Mouse (Mus musculus): ENCODE results near the gene Suclg2. TPM values are rescaled to one million over a fixed set of nuclear protein-coding genes. Genes with fewer than 3 reads are reported as not detected.
A peak's percentile ranks its signal among the peaks of the same experiment; 100 is the strongest.

Suclg2 gene
- total and polyA plus RNA-seq, 3 experiments = 47.8 to 179 (median 151) TPM

DNA sequence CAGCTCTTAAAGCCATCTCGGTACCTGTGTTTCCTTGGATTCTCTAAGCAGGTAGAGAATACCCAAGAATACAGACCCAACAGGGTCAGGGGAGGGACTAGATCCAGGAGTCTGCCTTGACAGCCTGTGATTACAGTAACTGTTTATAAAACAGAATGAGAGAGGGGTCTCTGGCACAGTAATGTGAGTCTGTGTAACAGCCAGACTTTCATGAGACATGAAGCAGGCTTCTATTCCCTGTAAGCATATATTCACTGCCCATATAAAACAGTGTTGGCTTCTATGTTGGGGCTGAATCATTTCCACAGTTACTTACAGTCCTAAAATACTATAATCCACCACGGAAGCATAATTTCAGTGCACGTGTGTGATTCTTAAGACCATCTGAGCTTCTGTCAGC is 19.3 kb downstream of the Suclg2 start:
- TF ChIP-seq EP300 (IDR thresholded peaks at IDR 0.05; ENCODE audit: insufficient read depth, low read depth, low read length) (no peak), POLR2A (IDR thresholded peaks at IDR 0.05; ENCODE audit: insufficient read depth, low read depth, low read length) (no peak), CTCF (IDR thresholded peaks at IDR 0.05) (no peak)
- WGBS = 78% methylated on average over 3 of the region's 3 CpGs
- peaks cover 1% of the 10 kb centered on the region; the same call in 1 of the 2 replicates for H3K79me2 ChIP-seq (replicated peaks; ENCODE audit: control insufficient read depth, insufficient read depth, low read length)
- no peak overlapping the region for H3K9ac ChIP-seq (ENCODE audit: low read depth, low read length)
- peaks cover 6% of the 10 kb centered on the region for H3K4me1 ChIP-seq (ENCODE audit: control insufficient read depth, insufficient read depth, low read length)
- H3K27me3 ChIP-seq (ENCODE audit: control insufficient read depth, insufficient read depth, low read length) = no peaks in the 10 kb centered on the region
- DNase-seq = no peak
- H3K27ac ChIP-seq = no peak overlapping the region
- H3K36me3 ChIP-seq (ENCODE audit: control insufficient read depth, insufficient read depth, low read length) = no peaks in the 10 kb centered on the region; the same call in 1 of the 2 replicates
- no peak overlapping the region for H3K4me3 ChIP-seq
- intact Hi-C loops (cut with DNase I) = no loop called here

DNA sequence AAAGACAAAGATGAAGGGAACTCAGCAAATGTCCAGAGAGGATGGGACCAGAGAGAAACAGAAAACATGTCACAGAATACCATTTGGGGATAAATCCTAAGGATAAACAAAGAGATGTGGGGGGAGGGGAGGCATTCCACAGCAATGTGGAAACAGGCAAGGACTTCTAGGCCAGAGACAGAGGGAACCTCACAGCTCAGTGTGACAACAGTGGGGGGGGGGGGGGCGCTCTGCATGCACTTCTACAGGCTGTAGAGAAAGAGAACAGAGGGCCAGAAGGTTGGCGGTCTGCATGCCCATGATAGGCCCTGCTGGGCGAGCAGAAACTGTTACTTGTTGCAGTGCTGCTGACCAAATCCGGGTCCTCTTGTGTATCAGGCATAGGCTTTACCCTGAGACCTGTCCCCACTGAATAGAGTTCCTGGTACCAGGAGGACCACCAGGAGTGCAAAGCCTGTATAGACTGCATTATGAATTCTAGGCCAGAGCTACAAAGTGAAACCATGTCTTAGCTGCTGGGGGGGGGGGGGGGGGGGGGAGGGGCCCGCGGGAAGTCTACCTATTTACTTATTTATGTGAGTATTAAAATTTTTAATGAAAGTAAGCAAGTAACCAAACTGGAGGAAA is 20.0 kb downstream of the Suclg2 start:
- H3K27ac ChIP-seq = no peak overlapping the region
- H3K79me2 ChIP-seq (replicated peaks; ENCODE audit: control insufficient read depth, insufficient read depth, low read length) = peaks cover 3% of the 10 kb centered on the region; the same call in 1 of the 2 replicates
- no peak overlapping the region for H3K9ac ChIP-seq (ENCODE audit: low read depth, low read length)
- TF ChIP-seq POLR2A (IDR thresholded peaks at IDR 0.05; ENCODE audit: insufficient read depth, low read depth, low read length) (no peak), CTCF (IDR thresholded peaks at IDR 0.05) (no peak), EP300 (IDR thresholded peaks at IDR 0.05; ENCODE audit: insufficient read depth, low read depth, low read length) (no peak)
- H3K36me3 ChIP-seq (ENCODE audit: control insufficient read depth, insufficient read depth, low read length) = no peaks in the 10 kb centered on the region; the same call in 1 of the 2 replicates
- peaks cover 6% of the 10 kb centered on the region for H3K4me1 ChIP-seq (ENCODE audit: control insufficient read depth, insufficient read depth, low read length)
- H3K4me3 ChIP-seq = no peak overlapping the region
- no peak for DNase-seq
- WGBS = 61% methylated on average over 6 of the region's 6 CpGs
- H3K27me3 ChIP-seq (ENCODE audit: control insufficient read depth, insufficient read depth, low read length) = no peaks in the 10 kb centered on the region
- intact Hi-C loops (cut with DNase I) = no loop called here

DNA sequence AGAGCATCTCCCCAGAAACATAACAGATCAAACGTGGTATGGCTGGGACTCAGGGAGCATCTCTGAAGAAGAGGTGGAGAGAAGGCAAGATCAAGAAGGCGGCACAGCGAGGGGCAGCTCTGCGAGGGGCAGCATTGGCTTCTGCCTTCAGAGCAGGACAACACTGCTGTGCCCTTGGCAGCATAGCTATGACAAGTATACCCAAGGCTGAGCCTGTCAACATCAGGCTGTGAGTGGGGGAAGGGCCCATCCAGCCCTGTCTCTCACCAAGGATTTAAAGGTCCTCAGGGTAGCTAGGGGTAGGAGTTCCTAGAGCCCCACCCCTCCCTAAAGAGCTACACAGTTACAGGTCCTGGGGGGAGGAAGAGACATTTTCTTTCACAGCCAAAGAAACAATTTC is 23.7 kb downstream of the Suclg2 start:
- no peak overlapping the region for H3K27ac ChIP-seq
- H3K4me1 ChIP-seq (ENCODE audit: control insufficient read depth, insufficient read depth, low read length) = no peaks in the 10 kb centered on the region
- DNase-seq = peak in 1 of 2 experiments; percentile 14
- intact Hi-C loops (cut with DNase I) = no loop called here
- no peaks in the 10 kb centered on the region for H3K27me3 ChIP-seq (ENCODE audit: control insufficient read depth, insufficient read depth, low read length)
- peaks cover 4% of the 10 kb centered on the region; the same call in 1 of the 2 replicates for H3K79me2 ChIP-seq (replicated peaks; ENCODE audit: control insufficient read depth, insufficient read depth, low read length)
- no peaks in the 10 kb centered on the region; the same call in 1 of the 2 replicates for H3K36me3 ChIP-seq (ENCODE audit: control insufficient read depth, insufficient read depth, low read length)
- no peak overlapping the region for H3K9ac ChIP-seq (ENCODE audit: low read depth, low read length)
- WGBS = 90% methylated on average over 4 of the region's 4 CpGs
- H3K4me3 ChIP-seq = no peak overlapping the region
- TF ChIP-seq POLR2A (IDR thresholded peaks at IDR 0.05; ENCODE audit: insufficient read depth, low read depth, low read length) = no peak
- no peak for TF ChIP-seq CTCF (IDR thresholded peaks at IDR 0.05)
- TF ChIP-seq EP300 (IDR thresholded peaks at IDR 0.05; ENCODE audit: insufficient read depth, low read depth, low read length) = no peak

DNA sequence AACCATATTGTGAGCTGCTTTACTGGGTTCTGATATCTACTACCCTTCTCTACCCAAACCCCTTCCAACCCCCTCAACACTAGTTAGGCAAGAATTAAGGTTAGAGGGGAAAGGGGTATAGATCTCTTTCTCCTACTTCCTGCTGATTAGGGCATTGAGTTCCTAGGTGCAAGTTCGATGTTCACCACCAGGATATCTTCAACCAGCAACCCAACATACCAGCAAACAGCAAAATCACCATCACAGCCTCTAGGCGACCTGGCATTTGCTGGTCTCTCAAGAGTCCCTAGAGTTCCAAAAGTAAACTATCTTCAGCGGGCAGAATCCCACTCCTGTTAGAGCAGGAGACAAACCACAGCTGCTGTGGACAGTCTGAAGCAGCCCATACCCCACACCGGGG is 33.4 kb downstream of the Suclg2 start:
- no peaks in the 10 kb centered on the region; the same call in 1 of the 2 replicates for H3K79me2 ChIP-seq (replicated peaks; ENCODE audit: control insufficient read depth, insufficient read depth, low read length)
- no peak for DNase-seq
- TF ChIP-seq EP300 (IDR thresholded peaks at IDR 0.05; ENCODE audit: insufficient read depth, low read depth, low read length) (no peak), CTCF (IDR thresholded peaks at IDR 0.05) (no peak), POLR2A (IDR thresholded peaks at IDR 0.05; ENCODE audit: insufficient read depth, low read depth, low read length) (no peak)
- no peaks in the 10 kb centered on the region for H3K27me3 ChIP-seq (ENCODE audit: control insufficient read depth, insufficient read depth, low read length)
- peaks cover 5% of the 10 kb centered on the region; the same call in 1 of the 2 replicates for H3K4me1 ChIP-seq (ENCODE audit: control insufficient read depth, insufficient read depth, low read length)
- no peak overlapping the region for H3K27ac ChIP-seq
- 72% methylated on average over 4 of the region's 4 CpGs for WGBS
- no peak overlapping the region for H3K9ac ChIP-seq (ENCODE audit: low read depth, low read length)
- H3K4me3 ChIP-seq = no peak overlapping the region
- no peaks in the 10 kb centered on the region for H3K36me3 ChIP-seq (ENCODE audit: control insufficient read depth, insufficient read depth, low read length)
- intact Hi-C loops (cut with DNase I) = no loop called here

DNA sequence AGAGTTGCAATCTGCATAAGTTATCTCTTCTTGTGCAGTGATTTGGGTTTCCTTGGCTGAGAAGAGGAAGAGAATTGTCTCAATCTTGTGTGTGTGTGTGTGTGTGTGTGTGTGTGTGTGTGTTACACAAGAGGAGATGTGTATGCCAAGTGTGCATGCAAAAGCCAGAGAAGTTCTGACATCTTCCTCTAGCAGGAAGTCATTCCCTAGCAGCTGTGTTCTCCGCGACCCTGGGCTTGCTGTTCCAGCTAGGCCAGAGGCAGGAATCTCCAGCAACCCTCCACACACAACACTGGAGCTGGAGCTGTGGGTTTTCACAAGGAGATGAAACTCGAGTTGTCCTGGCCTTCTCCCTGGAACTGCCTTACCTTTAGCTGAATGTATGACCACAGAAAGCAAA is 38.9 kb downstream of the Suclg2 start:
- intact Hi-C loops (cut with DNase I) = no loop called here
- TF ChIP-seq EP300 (IDR thresholded peaks at IDR 0.05; ENCODE audit: insufficient read depth, low read depth, low read length) (no peak), POLR2A (IDR thresholded peaks at IDR 0.05; ENCODE audit: insufficient read depth, low read depth, low read length) (no peak), CTCF (IDR thresholded peaks at IDR 0.05) (no peak)
- no peaks in the 10 kb centered on the region for H3K79me2 ChIP-seq (replicated peaks; ENCODE audit: control insufficient read depth, insufficient read depth, low read length)
- no peak for DNase-seq
- no peak overlapping the region for H3K27ac ChIP-seq
- H3K4me3 ChIP-seq = no peak overlapping the region
- no peak overlapping the region for H3K9ac ChIP-seq (ENCODE audit: low read depth, low read length)
- 35% methylated on average over 3 of the region's 3 CpGs for WGBS
- H3K27me3 ChIP-seq (ENCODE audit: control insufficient read depth, insufficient read depth, low read length) = no peaks in the 10 kb centered on the region
- no peaks in the 10 kb centered on the region for H3K36me3 ChIP-seq (ENCODE audit: control insufficient read depth, insufficient read depth, low read length)
- peaks cover 8% of the 10 kb centered on the region for H3K4me1 ChIP-seq (ENCODE audit: control insufficient read depth, insufficient read depth, low read length)

DNA sequence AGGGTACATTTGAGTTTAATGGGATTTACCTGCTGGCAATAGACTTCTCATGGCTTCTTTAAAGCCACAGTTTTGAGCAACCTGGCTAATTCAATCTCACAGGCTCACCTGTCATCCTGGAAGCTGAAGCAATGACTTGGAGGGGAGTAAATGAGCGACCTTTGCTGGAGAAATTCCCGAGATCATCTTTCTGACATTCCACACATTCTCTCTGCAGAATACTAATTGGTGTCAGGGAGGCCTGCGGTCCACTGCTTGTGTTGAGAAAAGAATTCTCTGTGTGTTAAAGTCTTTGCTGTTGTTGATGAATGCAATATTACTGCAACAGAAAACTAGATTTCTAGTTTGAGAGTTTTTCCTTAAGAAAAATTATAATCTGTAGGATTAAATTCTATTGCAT is 39.3 kb downstream of the Suclg2 start:
- H3K27ac ChIP-seq = no peak overlapping the region
- no peak overlapping the region for H3K9ac ChIP-seq (ENCODE audit: low read depth, low read length)
- H3K79me2 ChIP-seq (replicated peaks; ENCODE audit: control insufficient read depth, insufficient read depth, low read length) = no peaks in the 10 kb centered on the region
- no peak overlapping the region for H3K4me3 ChIP-seq
- H3K36me3 ChIP-seq (ENCODE audit: control insufficient read depth, insufficient read depth, low read length) = no peaks in the 10 kb centered on the region
- intact Hi-C loops (cut with DNase I) = no loop called here
- H3K27me3 ChIP-seq (ENCODE audit: control insufficient read depth, insufficient read depth, low read length) = no peaks in the 10 kb centered on the region
- DNase-seq = no peak
- WGBS = 76% methylated on average over 3 of the region's 3 CpGs
- peaks cover 10% of the 10 kb centered on the region for H3K4me1 ChIP-seq (ENCODE audit: control insufficient read depth, insufficient read depth, low read length)
- TF ChIP-seq CTCF (IDR thresholded peaks at IDR 0.05) (no peak), EP300 (IDR thresholded peaks at IDR 0.05; ENCODE audit: insufficient read depth, low read depth, low read length) (no peak), POLR2A (IDR thresholded peaks at IDR 0.05; ENCODE audit: insufficient read depth, low read depth, low read length) (no peak)

All from heart, adult 2 months (tissue).